Mouse (Mus musculus) layer of hippocampus, postnatal 25 days (tissue): ENCODE measurements around the gene Foxn4. TPM values are rescaled to one million over a fixed set of nuclear protein-coding genes. Genes with fewer than 3 reads are reported as not detected.

ENCODE experiments used
- total RNA-seq, 2 experiments: library from RNA; stranded (reverse); gene quantifications; 2 replicates each; pipeline ENCODE4 v1.2.3; 2021

The Foxn4 gene
- total RNA-seq, 2 experiments from 2014 or later = not detected

Other genes starting within 250 kb of the Foxn4 start
- 10 to 100 TPM; 35.5 to 40.0 TPM for gene Usp30, start 208.3 kb downstream of the Foxn4 start, total RNA-seq
- gene Svop, start 182.2 kb downstream of the Foxn4 start, total RNA-seq = 100 to 1,000 TPM; 169 to 187 TPM
- 1 to 10 TPM; 3.8 to 4.2 TPM for gene Alkbh2, start 145.6 kb downstream of the Foxn4 start, total RNA-seq
- 1 to 10 TPM; 3.4 to 3.5 TPM for gene Ung, start 143.4 kb downstream of the Foxn4 start, total RNA-seq
- 1 to 10 TPM; 6.1 to 6.5 TPM for gene Acacb, start 127.3 kb downstream of the Foxn4 start, total RNA-seq
- 1 to 10 TPM; 2.4 to 2.7 TPM for gene Myo1h, start 15.4 kb upstream of the Foxn4 start, total RNA-seq
- gene Kctd10, start 106.7 kb upstream of the Foxn4 start, total RNA-seq = 10 to 100 TPM; 46.2 to 49.5 TPM
- gene Ube3b, start 106.8 kb upstream of the Foxn4 start, total RNA-seq = 10 to 100 TPM; 83.4 to 89.8 TPM
- gene Mmab, start 170.3 kb upstream of the Foxn4 start, total RNA-seq = 10 to 100 TPM; 17.3 to 19.9 TPM
- 10 to 100 TPM; 33.6 to 36.7 TPM for gene Mvk, start 170.5 kb upstream of the Foxn4 start, total RNA-seq